Mouse (Mus musculus) embryonic facial prominence, embryonic 11.5 days (tissue): ENCODE results near the gene Zfp941. TPM values are rescaled to one million over a fixed set of nuclear protein-coding genes. Genes with fewer than 3 reads are reported as not detected.
A peak's percentile ranks its signal among the peaks of the same experiment; 100 is the strongest.

ENCODE experiments used
- ATAC-seq: fragments of 200-750 bp; cut with Nextera tagmentation; replicated peaks from 2 replicates; pipeline ENCODE4 v1.8.0; 2017; ENCODE audit warnings: low read depth; ENCODE audit not compliant: insufficient number of reproducible peaks, low FRiP score, low TSS enrichment
- DNase-seq: peaks from one replicate; pipeline ENCODE4 v3.0.0-alpha.2; 2015; ENCODE audit warnings: low spot score
- H3K27ac ChIP-seq: fragments of 300-500 bp; sonication (generic); replicated peaks from 2 replicates; pipeline ENCODE4 v1.5.1; 2014; ENCODE audit warnings: mild to moderate bottlenecking, low read depth, low read length, control low read depth
- H3K27me3 ChIP-seq: fragments of 300-500 bp; sonication (generic); 2 replicates; pipeline ENCODE4 v1.6.1; 2014; ENCODE audit warnings: mild to moderate bottlenecking, low read length, moderate library complexity, mixed read lengths; ENCODE audit not compliant: control insufficient read depth, insufficient read depth
- H3K36me3 ChIP-seq: fragments of 300-500 bp; sonication (generic); replicated peaks from 2 replicates; pipeline ENCODE4 v1.6.1; 2014; ENCODE audit warnings: low read depth, mild to moderate bottlenecking, low read length, moderate library complexity, mixed read lengths; ENCODE audit not compliant: control insufficient read depth, insufficient read depth
- H3K4me1 ChIP-seq: fragments of 300-500 bp; sonication (generic); 2 replicates; pipeline ENCODE4 v1.6.1; 2014; ENCODE audit warnings: low read length, mixed read lengths; ENCODE audit not compliant: control insufficient read depth, insufficient read depth
- H3K4me2 ChIP-seq: fragments of 300-500 bp; sonication (generic); 2 replicates; pipeline ENCODE4 v1.6.1; 2014; ENCODE audit warnings: low read depth, mild to moderate bottlenecking, control low read depth, low read length, moderate library complexity
- H3K4me3 ChIP-seq: fragments of 300-500 bp; sonication (generic); 2 replicates; pipeline ENCODE4 v1.5.1; 2014; ENCODE audit warnings: low read depth, low read length, control low read depth
- H3K9ac ChIP-seq: fragments of 300-500 bp; sonication (generic); replicated peaks from 2 replicates; pipeline ENCODE4 v1.6.1; 2014; ENCODE audit warnings: mild to moderate bottlenecking, control low read depth, low read length
- H3K9me3 ChIP-seq: fragments of 300-500 bp; sonication (generic); replicated peaks from 2 replicates; pipeline ENCODE4 v1.6.1; 2016; ENCODE audit warnings: mild to moderate bottlenecking, low read length, inconsistent platforms, mixed read lengths; ENCODE audit not compliant: control insufficient read depth
- WGBS: fragments of 180-500 bp; shearing (Covaris S2); extraction: QIAGEN DNeasy Blood & Tissue Kit; methylation state at CpG from one replicate; pipeline ENCODE4 v1.1.7; 2014; 5-methylcytosine and 5-hydroxymethylcytosine counted together
- polyA plus RNA-seq: library from polyadenylated mRNA; unstranded; fragments of >200 nt; fragmentation: Nextera tagmentation; extraction: Ambion mirVana; gene quantifications from 2 replicates; pipeline ENCODE4 v1.2.1, GENCODE M21; 2014

Zfp941 gene
- 3.5 and 3.6 TPM in 2 replicates for polyA plus RNA-seq

DNA sequence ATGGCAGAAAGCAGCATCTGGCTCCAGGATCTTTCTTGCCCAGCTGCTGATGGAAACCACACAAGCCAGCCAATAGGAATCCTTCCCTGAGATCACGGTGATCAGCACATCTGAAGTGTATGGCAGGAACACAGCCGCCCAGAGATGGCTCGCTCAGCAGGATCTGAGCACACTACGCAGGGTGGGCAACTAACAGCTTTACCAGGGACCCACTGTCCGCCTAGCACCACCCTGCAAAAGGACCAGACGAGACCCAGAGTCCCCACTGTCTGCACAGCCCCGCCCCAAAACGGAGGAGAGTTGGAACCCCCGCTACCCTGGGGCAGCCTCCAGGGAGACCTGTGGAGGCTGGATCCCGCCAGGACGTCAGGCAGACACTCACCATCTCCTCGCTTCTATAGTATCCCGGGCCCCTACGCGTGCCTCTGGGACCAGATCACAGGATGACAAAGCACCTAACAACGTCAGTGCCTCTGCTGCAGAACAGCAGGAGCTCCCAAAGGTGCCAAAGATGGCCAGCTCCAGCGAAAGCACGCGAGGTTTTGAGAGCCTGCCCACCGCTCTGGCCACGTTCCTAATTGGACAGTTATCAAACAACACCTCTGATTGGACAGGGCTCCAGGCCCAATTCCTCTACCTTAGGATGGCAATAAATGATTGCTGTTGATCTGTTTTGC lies at the start of gene Zfp941:
Gene Zfp941, minus strand, starts transcription at position 526 of the 677 bp plus-strand sequence.
- DNase-seq (peak; percentile 77), ATAC-seq (peak; percentile 91)
- 1% methylated on average over 20 of the region's 21 CpGs for WGBS
- H3K27ac ChIP-seq = no peak within 1 kb of the TSS
- no peaks in the 10 kb centered on the region for H3K27me3 ChIP-seq
- peak within 1 kb of the TSS; percentile 55 for H3K4me3 ChIP-seq
- H3K4me2 ChIP-seq = peak within 1 kb of the TSS; percentile 72
- no peaks in the 10 kb centered on the region for H3K9me3 ChIP-seq
- H3K4me1 ChIP-seq = no peaks in the 10 kb centered on the region
- peak within 1 kb of the TSS; percentile 67 for H3K9ac ChIP-seq
- H3K36me3 ChIP-seq = no peaks in the 10 kb centered on the region

DNA sequence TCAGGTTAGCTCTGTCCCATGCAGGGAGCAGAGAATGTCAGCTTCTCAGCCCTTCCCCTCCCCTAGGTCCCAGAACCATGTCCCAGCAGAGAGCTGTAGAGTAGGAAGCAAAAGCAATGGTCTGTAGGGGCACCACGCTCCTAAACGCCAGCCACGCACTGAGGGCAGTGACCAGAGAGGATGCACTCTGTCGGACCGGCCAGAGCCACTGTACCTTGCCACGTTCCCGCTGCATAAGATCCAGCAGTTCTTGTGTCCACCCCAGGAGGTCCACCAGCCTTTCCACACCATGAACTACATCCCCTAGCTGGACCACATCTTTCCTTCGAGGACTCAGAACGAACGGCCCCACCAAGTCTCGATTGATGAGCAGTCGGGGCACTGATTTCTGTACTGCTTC lies 42.8 kb upstream of the Zfp941 start:
- Histone ChIP-seq H3K4me2 (no peak overlapping the region), H3K9me3 (no peaks in the 10 kb centered on the region), H3K27ac (no peak overlapping the region), H3K4me1 (no peaks in the 10 kb centered on the region), H3K27me3 (no peaks in the 10 kb centered on the region), H3K9ac (no peak overlapping the region), H3K36me3 (peaks cover 7% of the 10 kb centered on the region; the same call in 1 of the 2 replicates), H3K4me3 (no peak overlapping the region)
- ATAC-seq (no peak), DNase-seq (no peak)
- 88% methylated on average over 12 of the region's 12 CpGs for WGBS

DNA sequence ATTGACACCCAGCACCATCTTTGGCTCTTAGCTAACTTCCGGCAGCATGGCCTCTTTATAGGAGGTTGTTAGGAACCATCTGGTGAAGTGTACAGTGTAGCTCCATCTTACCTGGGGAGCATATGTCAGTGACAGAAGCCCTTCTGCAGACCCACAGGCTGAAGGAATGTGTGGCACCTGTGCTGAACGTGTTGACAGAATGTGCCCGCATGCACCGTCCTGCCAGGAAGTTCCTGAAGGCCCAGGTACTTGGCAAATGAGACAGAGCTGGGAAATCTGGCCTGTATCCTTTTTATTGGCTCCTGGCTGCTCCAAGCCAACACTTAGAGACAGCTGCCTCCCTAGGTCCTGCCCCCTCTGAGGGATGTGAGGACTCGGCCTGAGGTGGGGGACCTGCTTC lies 38.8 kb upstream of the Zfp941 start:
- no peak overlapping the region for H3K4me3 ChIP-seq
- no peak for DNase-seq

DNA sequence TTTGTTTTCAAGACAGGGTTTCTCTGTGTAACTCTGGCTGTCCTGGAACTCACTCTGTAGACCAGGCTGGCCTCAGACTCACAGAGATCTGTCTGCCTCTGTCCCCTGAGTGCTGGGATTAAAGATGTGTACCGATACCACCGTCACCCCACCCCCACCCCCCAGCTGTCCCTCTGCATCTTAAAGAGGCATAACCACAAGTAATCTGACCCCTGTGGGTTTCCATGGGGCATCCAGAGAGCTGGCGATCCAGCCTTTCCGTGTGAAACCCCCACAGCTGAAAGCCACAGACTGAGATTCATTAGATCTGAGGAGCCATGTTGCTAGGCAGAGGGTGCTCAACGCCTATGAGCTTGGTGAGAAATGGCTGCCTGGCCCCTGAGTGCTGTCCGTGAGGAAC lies 38.0 kb upstream of the Zfp941 start:
- 76% methylated on average over 6 of the region's 6 CpGs for WGBS
- DNase-seq = no peak
- Histone ChIP-seq H3K27ac (no peak overlapping the region), H3K4me2 (no peak overlapping the region), H3K9me3 (no peaks in the 10 kb centered on the region), H3K4me1 (peaks cover 2% of the 10 kb centered on the region), H3K36me3 (peaks cover 7% of the 10 kb centered on the region; the same call in 1 of the 2 replicates), H3K9ac (no peak overlapping the region), H3K4me3 (no peak overlapping the region), H3K27me3 (no peaks in the 10 kb centered on the region)
- no peak for ATAC-seq

More for the DNA sequence above, 38.8 kb upstream of the Zfp941 start:
- Histone ChIP-seq H3K9ac (no peak overlapping the region), H3K4me2 (no peak overlapping the region), H3K27ac (no peak overlapping the region), H3K36me3 (peaks cover 7% of the 10 kb centered on the region; the same call in 1 of the 2 replicates), H3K9me3 (no peaks in the 10 kb centered on the region), H3K4me1 (peaks cover 2% of the 10 kb centered on the region), H3K27me3 (no peaks in the 10 kb centered on the region)
- WGBS = 92% methylated on average over 5 of the region's 5 CpGs
- ATAC-seq = no peak

DNA sequence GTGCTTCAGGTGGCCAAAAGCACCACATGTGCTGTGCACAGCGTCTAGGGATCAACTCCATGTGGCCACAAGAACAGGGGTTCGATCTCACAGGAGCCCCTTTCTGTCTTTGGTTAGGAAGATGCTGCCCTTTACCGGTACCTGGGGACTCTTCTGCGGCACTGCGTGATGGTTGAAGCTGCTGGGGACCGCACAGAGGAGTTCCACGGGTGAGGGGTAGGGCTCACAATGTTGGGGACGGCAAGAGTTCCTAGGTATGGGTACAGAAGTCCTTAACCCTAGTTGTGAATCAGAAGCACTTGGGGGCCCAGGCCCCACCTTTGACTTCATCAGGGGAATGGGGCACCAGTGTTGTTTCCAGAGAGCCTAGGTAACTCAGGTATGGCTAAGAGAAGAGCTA lies 36.8 kb upstream of the Zfp941 start:
- DNase-seq (no peak), ATAC-seq (no peak)
- Histone ChIP-seq H3K9ac (no peak overlapping the region), H3K4me1 (peaks cover 2% of the 10 kb centered on the region), H3K9me3 (no peaks in the 10 kb centered on the region), H3K4me3 (no peak overlapping the region), H3K4me2 (no peak overlapping the region), H3K36me3 (peaks cover 10% of the 10 kb centered on the region), H3K27ac (no peak overlapping the region), H3K27me3 (no peaks in the 10 kb centered on the region)
- WGBS = 96% methylated on average over 8 of the region's 8 CpGs

GRCm38 (mm10) chr7:140857550-140858505 lies 35.9 kb upstream of the Zfp941 start, which contains the start of gene Bet1l:
Gene Bet1l, minus strand, starts transcription at chr7:140857577.
- ATAC-seq (peak; percentile 11; the same call in 1 of the 2 replicates), DNase-seq (no peak)
- H3K4me3 ChIP-seq = peak within 1 kb of the TSS; percentile 74
- H3K9me3 ChIP-seq = no peaks in the 10 kb centered on the region
- H3K27me3 ChIP-seq = no peaks in the 10 kb centered on the region
- H3K4me2 ChIP-seq = peak within 1 kb of the TSS; percentile 98
- H3K9ac ChIP-seq = peak within 1 kb of the TSS; percentile 87
- WGBS = 41% methylated on average over 39 of the region's 40 CpGs
- H3K4me1 ChIP-seq = peaks cover 2% of the 10 kb centered on the region
- peaks cover 17% of the 10 kb centered on the region for H3K36me3 ChIP-seq
- H3K27ac ChIP-seq = peak within 1 kb of the TSS; percentile 66

- Histone ChIP-seq H3K4me1 (peaks cover 2% of the 10 kb centered on the region), H3K36me3 (peaks cover 15% of the 10 kb centered on the region), H3K4me2 (peak within 1 kb of the TSS; percentile 98), H3K4me3 (peak within 1 kb of the TSS; percentile 74), H3K9me3 (no peaks in the 10 kb centered on the region), H3K9ac (peak within 1 kb of the TSS; percentile 87), H3K27ac (peak within 1 kb of the TSS; percentile 66), H3K27me3 (no peaks in the 10 kb centered on the region)
- peak; percentile 81 for DNase-seq
- WGBS = 0% methylated on average over 50 of the region's 50 CpGs
- ATAC-seq = peak; percentile 81
Observed at GRCm38 (mm10) chr7:140856785-140857549, 35.0 kb upstream of the Zfp941 start, which contains the start of gene Ric8a. Gene Ric8a, plus strand, starts transcription at chr7:140856957.
